In genomic region chr7:142949568-142949967, GRCm38 (mm10) we compare ENCODE assay signal across 19 mouse cellular contexts. TPM values are rescaled to one million over a fixed set of nuclear protein-coding genes. Genes with fewer than 3 reads are reported as not detected.
DNase-seq lines count a peak whose midpoint lies in the region; ATAC-seq and TF ChIP-seq lines count a peak whose summit lies in the region.
"Had no signal": no experiment of that assay in that cellular context is flagged by ENCODE, and none has a peak within 500 bp of the region (broad histone marks: within the 10 kb centered on the region; RNA-seq: fewer than 3 reads in every experiment).

No protein-coding gene starts in this region.

- H3K9ac ChIP-seq in ES-E14 (ENCODE audit: insufficient read depth, low read depth, low read length, poor library complexity, severe bottlenecking): peak overlapping the region; percentile 10; the same call in 1 of the 2 replicates
- no peak overlapping the region for H3K9ac ChIP-seq in intestine, embryonic 16.5 days (ENCODE audit: low read depth, low read length)
- H3K9ac ChIP-seq in midbrain, embryonic 11.5 days (ENCODE audit: low read length): no peak overlapping the region
- no peak overlapping the region for H3K9ac ChIP-seq in heart, embryonic 12.5 days
- H3K9ac ChIP-seq: embryonic facial prominence, embryonic 12.5 days; hindbrain, embryonic 13.5 days had no signal

- H3K9me3 ChIP-seq in ES-E14 (ENCODE audit: control insufficient read depth, insufficient read depth, low read depth, low read length): no peaks in the 10 kb centered on the region
- H3K9me3 ChIP-seq in intestine, embryonic 16.5 days (ENCODE audit: control insufficient read depth, low read length): no peaks in the 10 kb centered on the region
- no peaks in the 10 kb centered on the region for H3K9me3 ChIP-seq in midbrain, embryonic 11.5 days (ENCODE audit: control insufficient read depth, low read length)
- H3K9me3 ChIP-seq in heart, embryonic 12.5 days (replicated peaks): no peaks in the 10 kb centered on the region
- H3K9me3 ChIP-seq: embryonic facial prominence, embryonic 12.5 days; hindbrain, embryonic 13.5 days had no signal

- peak; percentile 56; the same call in 1 of the 2 replicates for ATAC-seq in intestine, embryonic 16.5 days
- 0 out of 2 replicates have a peak, but pooled peaks have one; percentile 26 for ATAC-seq in neutrophil, adult 5-6 weeks (ENCODE audit: extremely low read depth, insufficient number of reproducible peaks, low FRiP score, poor library complexity, severe bottlenecking)
- ATAC-seq in midbrain, embryonic 11.5 days (ENCODE audit: low FRiP score): no peak
- no peak for ATAC-seq in heart, embryonic 12.5 days (ENCODE audit: insufficient number of reproducible peaks, low FRiP score)
- ATAC-seq: forebrain, embryonic 16.5 days; hindbrain, postnatal 0 days had no signal

- H3K36me3 ChIP-seq in ES-E14 (ENCODE audit: control insufficient read depth, insufficient read depth, low read length, poor library complexity, severe bottlenecking): no peaks in the 10 kb centered on the region
- no peaks in the 10 kb centered on the region for H3K36me3 ChIP-seq in intestine, embryonic 16.5 days (ENCODE audit: control insufficient read depth, insufficient read depth, low read length)
- no peaks in the 10 kb centered on the region for H3K36me3 ChIP-seq in midbrain, embryonic 11.5 days (ENCODE audit: control insufficient read depth, insufficient read depth, low read length)
- H3K36me3 ChIP-seq in heart, embryonic 12.5 days: no peaks in the 10 kb centered on the region
- H3K36me3 ChIP-seq: embryonic facial prominence, embryonic 12.5 days; hindbrain, embryonic 13.5 days had no signal

- H3K4me3 ChIP-seq in ES-E14 (ENCODE audit: insufficient read depth in 1 of 2, low read depth in 1 of 2, low read length in 2 of 2, poor library complexity in 1 of 2, severe bottlenecking in 1 of 2): no peak overlapping the region
- H3K4me3 ChIP-seq in intestine, embryonic 16.5 days (ENCODE audit: low read length): no peak overlapping the region
- no peak overlapping the region for H3K4me3 ChIP-seq in midbrain, embryonic 11.5 days (ENCODE audit: low read depth, low read length)
- H3K4me3 ChIP-seq in heart, embryonic 12.5 days: no peak overlapping the region
- H3K4me3 ChIP-seq: embryonic facial prominence, embryonic 12.5 days; hindbrain, embryonic 13.5 days had no signal

- 7% methylated on average over 1 of the region's 1 CpGs for WGBS in intestine, embryonic 16.5 days
- WGBS in midbrain, embryonic 11.5 days: 0% methylated on average over 1 of the region's 1 CpGs
- 0% methylated on average over 1 of the region's 1 CpGs for WGBS in heart, embryonic 12.5 days

- H3K4me1 ChIP-seq in ES-E14 (ENCODE audit: control insufficient read depth in 2 of 2, insufficient read depth in 2 of 2, low read length in 2 of 2, poor library complexity in 1 of 2): peaks cover 3 to 23% of the 10 kb centered on the region in 2 experiments; a peak in 3 of 4 replicates
- H3K4me1 ChIP-seq in intestine, embryonic 16.5 days (ENCODE audit: control insufficient read depth, insufficient read depth, low read length): no peaks in the 10 kb centered on the region
- H3K4me1 ChIP-seq in midbrain, embryonic 11.5 days (ENCODE audit: control insufficient read depth, insufficient read depth, low read length): no peaks in the 10 kb centered on the region
- no peaks in the 10 kb centered on the region for H3K4me1 ChIP-seq in heart, embryonic 12.5 days (replicated peaks)
- H3K4me1 ChIP-seq: embryonic facial prominence, embryonic 12.5 days; hindbrain, embryonic 13.5 days had no signal

- in situ Hi-C loops in ES-E14 (cut with MboI; ENCODE audit: low sequenced_read_pairs in 2 of 2, unreplicated experiment in 2 of 2): no loop called here

- DNase-seq in ES-E14 (ENCODE audit: low read depth, low spot score): no peak
- peak; percentile 23 for DNase-seq in ZHBTc4 (ENCODE audit: low read depth, low spot score)
- no peak for DNase-seq in midbrain, embryonic 11.5 days (ENCODE audit: low spot score, missing footprints)
- no peak for DNase-seq in adrenal gland, postnatal 10 days
- DNase-seq: adrenal gland, postnatal 25 days; cerebellum, adult 2 months; cerebellum, postnatal 14 days; gastrocnemius, postnatal 14 days; heart, postnatal 10 days; heart, postnatal 4 days; kidney, adult 8-10 months had no signal

- peak overlapping the region; percentile 76 for H3K27ac ChIP-seq in ES-E14 (ENCODE audit: insufficient read depth, low read depth, low read length, poor library complexity, severe bottlenecking)
- H3K27ac ChIP-seq in intestine, embryonic 16.5 days (ENCODE audit: low read length): no peak overlapping the region
- H3K27ac ChIP-seq in midbrain, embryonic 11.5 days (ENCODE audit: low read depth, low read length): no peak overlapping the region
- no peak overlapping the region for H3K27ac ChIP-seq in heart, embryonic 12.5 days (ENCODE audit: poor library complexity, severe bottlenecking)
- H3K27ac ChIP-seq: embryonic facial prominence, embryonic 12.5 days; hindbrain, embryonic 13.5 days; hindbrain, postnatal 0 days had no signal

- no peak overlapping the region for H3K4me2 ChIP-seq in intestine, embryonic 16.5 days (ENCODE audit: low read depth, low read length)
- H3K4me2 ChIP-seq in midbrain, embryonic 11.5 days: no peak overlapping the region
- H3K4me2 ChIP-seq in heart, embryonic 12.5 days: no peak overlapping the region
- H3K4me2 ChIP-seq: embryonic facial prominence, embryonic 12.5 days; hindbrain, embryonic 13.5 days had no signal

- no peaks in the 10 kb centered on the region for H3K27me3 ChIP-seq in intestine, embryonic 16.5 days (replicated peaks; ENCODE audit: control insufficient read depth, insufficient read depth, low read length)
- H3K27me3 ChIP-seq in midbrain, embryonic 11.5 days (ENCODE audit: control insufficient read depth, insufficient read depth, low read length): peaks cover 3% of the 10 kb centered on the region; the same call in 1 of the 2 replicates
- H3K27me3 ChIP-seq in heart, embryonic 12.5 days (replicated peaks): peaks cover 16% of the 10 kb centered on the region; the same call in 1 of the 2 replicates
- H3K27me3 ChIP-seq: embryonic facial prominence, embryonic 12.5 days had no signal

TF ChIP-seq in ES-E14, 5 proteins besides CTCF, POLR2A, EP300 and RAD21:
- TF ChIP-seq HCFC1 (IDR thresholded peaks at IDR 0.05; ENCODE audit: borderline replicate concordance, insufficient read depth, low read length) (no peak), ZC3H11A (IDR thresholded peaks at IDR 0.05; ENCODE audit: borderline replicate concordance, low read depth, low read length) (no peak), MAFK (IDR thresholded peaks at IDR 0.05; ENCODE audit: insufficient read depth, low read depth, low read length) (no peak), ZNF384 (IDR thresholded peaks at IDR 0.05; ENCODE audit: low read depth, low read length) (no peak), CHD2 (IDR thresholded peaks at IDR 0.05; ENCODE audit: low read depth, low read length) (no peak)
TF ChIP-seq in ES-E14: peak in this region for 0.

RNA-seq across cellular contexts. Expression of gene Th, which starts 18.6 kb away (rescaled TPM):
- 0.80 TPM in 1 of 2 replicates, not detected in the other for total RNA-seq in ES-E14 (2012; rRNA removed)
- polyA plus RNA-seq in intestine, embryonic 16.5 days (2015; fragmentation: Nextera tagmentation; extraction: Ambion mirVana): 2.1 and 3.3 TPM in 2 replicates
- total RNA-seq in neutrophil, adult 5-6 weeks (2017): not detected in 2 replicates
- polyA plus RNA-seq in midbrain, embryonic 11.5 days (2014; fragmentation: Nextera tagmentation; extraction: Ambion mirVana): 11.7 TPM in 2 replicates
- polyA plus RNA-seq in heart, embryonic 12.5 days (2016; fragmentation: Nextera tagmentation; extraction: Ambion mirVana): 0.60 and 1.0 TPM in 2 replicates
- 100 to 1,000 TPM; 403 to 460 TPM for total RNA-seq in adrenal gland, postnatal 10 days (2021)
- total RNA-seq: heart, postnatal 10 days had no signal

RNA-seq across cellular contexts. Expression of gene Ascl2, which starts 19.5 kb away (rescaled TPM):
- total RNA-seq in ES-E14 (2012; rRNA removed): 5.4 and 7.5 TPM in 2 replicates
- polyA plus RNA-seq in intestine, embryonic 16.5 days (2015; fragmentation: Nextera tagmentation; extraction: Ambion mirVana): 11.4 and 12.7 TPM in 2 replicates
- 0.23 and 0.37 TPM in 2 replicates for total RNA-seq in neutrophil, adult 5-6 weeks (2017)
- 0.38 and 0.65 TPM in 2 replicates for polyA plus RNA-seq in midbrain, embryonic 11.5 days (2014; fragmentation: Nextera tagmentation; extraction: Ambion mirVana)
- polyA plus RNA-seq in heart, embryonic 12.5 days (2016; fragmentation: Nextera tagmentation; extraction: Ambion mirVana): 0.23 and 0.31 TPM in 2 replicates
- total RNA-seq in adrenal gland, postnatal 10 days (2021): under 1 TPM in 1 of 2 experiments, not detected in 1; 0.24 TPM
- total RNA-seq: gastrocnemius, adult 18-20 months; gastrocnemius, postnatal 14 days; heart, postnatal 10 days; heart, postnatal 4 days had no signal

RNA-seq across cellular contexts. Expression of gene Tspan32, which starts 55.3 kb away (rescaled TPM):
- total RNA-seq in ES-E14 (2012; rRNA removed): 2.4 and 4.3 TPM in 2 replicates
- 2.4 and 3.1 TPM in 2 replicates for polyA plus RNA-seq in intestine, embryonic 16.5 days (2015; fragmentation: Nextera tagmentation; extraction: Ambion mirVana)
- total RNA-seq in neutrophil, adult 5-6 weeks (2017): 124 and 132 TPM in 2 replicates
- polyA plus RNA-seq in midbrain, embryonic 11.5 days (2014; fragmentation: Nextera tagmentation; extraction: Ambion mirVana): 5.0 and 6.2 TPM in 2 replicates
- 7.0 and 7.7 TPM in 2 replicates for polyA plus RNA-seq in heart, embryonic 12.5 days (2016; fragmentation: Nextera tagmentation; extraction: Ambion mirVana)
- 1 to 10 TPM; 2.2 to 3.4 TPM for total RNA-seq in adrenal gland, postnatal 10 days (2021)

Comparison
In these comparisons a context has a peak if more than half of its experiments do, and no peak if none do; other contexts are left out.
1. ATAC-seq: peak in intestine, embryonic 16.5 days (single experiment) and neutrophil, adult 5-6 weeks (single experiment); none in midbrain, embryonic 11.5 days (single experiment) and heart, embryonic 12.5 days (single experiment).
2. RNA of gene Th, which starts 18.6 kb away (total RNA-seq): 403 to 460 TPM in adrenal gland, postnatal 10 days; 0.80 TPM in ES-E14 and not detected in neutrophil, adult 5-6 weeks; every median in the first group is over 100 times any median in the second.
3. RNA of gene Tspan32, which starts 55.3 kb away (total RNA-seq): 124 to 132 TPM in neutrophil, adult 5-6 weeks; 2.4 to 4.3 TPM in ES-E14 and 2.2 to 3.4 TPM in adrenal gland, postnatal 10 days; every median in the first group is over 10 times any median in the second.